Mouse (Mus musculus): ENCODE results near the gene 4933428G20Rik.

The 4933428G20Rik gene

GRCm38 (mm10) chr11:97463166-97463565, 37.0 kb downstream of the 4933428G20Rik start:
- peak; percentile 41 for DNase-seq (ENCODE audit: low read depth, low spot score)

GRCm38 (mm10) chr11:97462538-97462937, 37.6 kb downstream of the 4933428G20Rik start:
- DNase-seq (ENCODE audit: low read depth, low spot score) = no peak

- DNase-seq (ENCODE audit: low read depth, low spot score) = no peak
Measured at GRCm38 (mm10) chr11:97461307-97461820, 38.8 kb downstream of the 4933428G20Rik start.

- no peak for DNase-seq (ENCODE audit: low read depth, low spot score)
Measured at GRCm38 (mm10) chr11:97457120-97457519, 43.0 kb downstream of the 4933428G20Rik start.

GRCm38 (mm10) chr11:97451625-97452024, 48.5 kb downstream of the 4933428G20Rik start:
- no peak for DNase-seq (ENCODE audit: low read depth, low spot score)

GRCm38 (mm10) chr11:97450305-97450922, 49.7 kb downstream of the 4933428G20Rik start:
- DNase-seq (ENCODE audit: low read depth, low spot score) = no peak

- peak; percentile 91 for DNase-seq (ENCODE audit: low read depth, low spot score)
Measured at GRCm38 (mm10) chr11:97449601-97450293, 50.4 kb downstream of the 4933428G20Rik start.

GRCm38 (mm10) chr11:97448611-97449394, 51.3 kb downstream of the 4933428G20Rik start:
- no peak for DNase-seq (ENCODE audit: low read depth, low spot score)

- no peak for DNase-seq (ENCODE audit: low read depth, low spot score)
Measured at GRCm38 (mm10) chr11:97447979-97448378, 52.2 kb downstream of the 4933428G20Rik start.

GRCm38 (mm10) chr11:97445999-97446511, 54.1 kb downstream of the 4933428G20Rik start:
- no peak for DNase-seq (ENCODE audit: low read depth, low spot score)

GRCm38 (mm10) chr11:97445596-97445995, 54.5 kb downstream of the 4933428G20Rik start:
- DNase-seq (ENCODE audit: low read depth, low spot score) = no peak

GRCm38 (mm10) chr11:97442891-97443675, 57.1 kb downstream of the 4933428G20Rik start:
- no peak for DNase-seq (ENCODE audit: low read depth, low spot score)

GRCm38 (mm10) chr11:97441658-97442125, 58.4 kb downstream of the 4933428G20Rik start:
- DNase-seq (ENCODE audit: low read depth, low spot score) = peak; percentile 54

- no peak for DNase-seq (ENCODE audit: low read depth, low spot score)
Measured at GRCm38 (mm10) chr11:97441036-97441657, 59.0 kb downstream of the 4933428G20Rik start.

Measured in ZHBTc4 (cell line).